Mouse (Mus musculus): Measurements from ENCODE around the gene Htr6.

- TF ChIP-seq POLR2A (IDR thresholded peaks at IDR 0.05; ENCODE audit: low read depth, low read length), result no peak
- TF ChIP-seq CTCF (IDR thresholded peaks at IDR 0.05; ENCODE audit: borderline replicate concordance, insufficient read depth, low read length), result no peak
Observed at GRCm38 (mm10) chr4:139075041-139075711, at the start of gene Htr6.

Data from embryonic fibroblast, embryonic 13.5 days (primary cell).